Mouse (Mus musculus): ENCODE results near the gene Gm17359. TPM values are rescaled to one million over a fixed set of nuclear protein-coding genes. Genes with fewer than 3 reads are reported as not detected.

Gm17359 gene
- total RNA-seq, 1 experiment: not detected

DNA sequence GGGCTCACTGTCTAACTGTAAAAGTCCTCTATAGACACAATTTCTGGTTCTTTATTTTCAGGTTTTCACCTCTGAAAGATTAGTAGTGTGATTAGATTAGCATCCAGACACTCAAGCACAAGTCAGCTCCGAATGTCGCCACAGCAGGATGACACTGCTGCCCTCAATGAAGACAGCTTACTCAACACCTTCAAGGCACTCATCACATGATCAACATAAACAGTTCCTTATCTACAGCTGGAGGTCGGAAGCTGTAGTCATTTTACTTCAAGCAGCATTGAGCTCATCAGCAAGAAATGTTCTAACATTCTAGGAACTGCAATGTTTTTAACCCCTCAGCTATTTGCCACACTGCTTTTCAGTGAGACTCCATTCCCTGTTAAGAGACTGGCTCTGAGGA is 155.2 kb downstream of the Gm17359 start:
- TF ChIP-seq ZC3H11A (IDR thresholded peaks at IDR 0.05; ENCODE audit: borderline replicate concordance, low read depth, low read length): no peak
- TF ChIP-seq ZNF384 (IDR thresholded peaks at IDR 0.05; ENCODE audit: low read depth, low read length): no peak
- TF ChIP-seq MAFK (IDR thresholded peaks at IDR 0.05; ENCODE audit: insufficient read depth, low read depth, low read length): no peak
- no peak for TF ChIP-seq CHD2 (IDR thresholded peaks at IDR 0.05; ENCODE audit: low read depth, low read length)
- TF ChIP-seq HCFC1 (IDR thresholded peaks at IDR 0.05; ENCODE audit: borderline replicate concordance, insufficient read depth, low read length): no peak
- in situ Hi-C loops (cut with MboI; ENCODE audit: low sequenced_read_pairs in 2 of 2, unreplicated experiment in 2 of 2): no loop called here
- Histone ChIP-seq H3K27ac (ENCODE audit: insufficient read depth, low read depth, low read length, poor library complexity, severe bottlenecking) (no peak overlapping the region), H3K36me3 (ENCODE audit: control insufficient read depth, insufficient read depth, low read length, poor library complexity, severe bottlenecking) (peaks cover 27% of the 10 kb centered on the region; the same call in 1 of the 2 replicates), H3K9ac (ENCODE audit: insufficient read depth, low read depth, low read length, poor library complexity, severe bottlenecking) (no peak overlapping the region), H3K4me3 (ENCODE audit: insufficient read depth in 1 of 2, low read depth in 1 of 2, low read length in 2 of 2, poor library complexity in 1 of 2, severe bottlenecking in 1 of 2) (no peak overlapping the region), H3K4me1 (ENCODE audit: control insufficient read depth in 2 of 2, insufficient read depth in 2 of 2, low read length in 2 of 2, poor library complexity in 1 of 2) (no peaks in the 10 kb centered on the region), H3K9me3 (ENCODE audit: control insufficient read depth, insufficient read depth, low read depth, low read length) (no peaks in the 10 kb centered on the region)
- no peak for DNase-seq (ENCODE audit: low read depth, low spot score)

DNA sequence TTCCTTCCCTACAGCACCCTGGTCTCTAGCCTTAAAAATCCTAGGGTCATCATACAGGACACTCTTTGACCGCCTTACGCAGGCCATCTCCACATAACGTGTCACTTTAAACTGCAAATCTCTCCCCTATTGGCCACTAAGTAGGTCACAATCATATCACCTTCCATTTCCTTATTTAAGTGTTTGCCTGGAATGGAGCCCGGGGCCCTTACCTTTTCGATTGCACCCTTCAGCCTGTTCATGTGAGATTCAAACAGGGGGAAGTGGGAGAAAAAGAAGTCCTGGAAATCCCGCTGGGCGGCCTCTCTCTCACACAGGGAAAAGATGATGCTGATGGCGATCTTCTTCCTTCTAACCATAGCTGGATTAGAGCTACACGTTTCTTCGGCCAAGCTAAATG is 156.6 kb downstream of the Gm17359 start:
- no peak for DNase-seq (ENCODE audit: low read depth, low spot score)

DNA sequence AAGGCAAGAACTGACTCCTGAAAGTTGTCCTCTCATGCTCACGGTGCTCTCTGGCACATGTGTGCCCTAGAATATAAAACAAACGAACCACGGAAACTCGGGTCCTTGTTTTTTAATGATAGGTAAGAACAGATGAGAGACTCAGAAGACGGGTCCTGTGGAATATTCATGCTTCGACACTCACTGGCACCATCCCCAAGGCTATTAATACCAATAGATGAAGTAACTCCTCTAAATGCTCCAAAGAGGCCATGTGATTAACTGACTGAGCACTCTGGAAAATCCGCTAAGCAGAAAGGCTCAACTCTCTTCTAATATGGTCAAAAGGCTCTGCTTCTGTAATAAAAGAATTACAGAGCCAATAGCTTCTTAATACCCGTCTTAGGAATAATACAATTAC is 157.6 kb downstream of the Gm17359 start:
- H3K9ac ChIP-seq (ENCODE audit: insufficient read depth, low read depth, low read length, poor library complexity, severe bottlenecking): no peak overlapping the region
- H3K36me3 ChIP-seq (ENCODE audit: control insufficient read depth, insufficient read depth, low read length, poor library complexity, severe bottlenecking): peaks cover 16% of the 10 kb centered on the region; the same call in 1 of the 2 replicates
- no peak for DNase-seq (ENCODE audit: low read depth, low spot score)
- H3K9me3 ChIP-seq (ENCODE audit: control insufficient read depth, insufficient read depth, low read depth, low read length): no peaks in the 10 kb centered on the region
- in situ Hi-C loops (cut with MboI; ENCODE audit: low sequenced_read_pairs in 2 of 2, unreplicated experiment in 2 of 2): no loop called here
- H3K4me1 ChIP-seq (ENCODE audit: control insufficient read depth in 2 of 2, insufficient read depth in 2 of 2, low read length in 2 of 2, poor library complexity in 1 of 2): no peaks in the 10 kb centered on the region
- H3K4me3 ChIP-seq (ENCODE audit: insufficient read depth in 1 of 2, low read depth in 1 of 2, low read length in 2 of 2, poor library complexity in 1 of 2, severe bottlenecking in 1 of 2): no peak overlapping the region
- no peak overlapping the region for H3K27ac ChIP-seq (ENCODE audit: insufficient read depth, low read depth, low read length, poor library complexity, severe bottlenecking)
- TF ChIP-seq CHD2 (IDR thresholded peaks at IDR 0.05; ENCODE audit: low read depth, low read length): no peak
- no peak for TF ChIP-seq HCFC1 (IDR thresholded peaks at IDR 0.05; ENCODE audit: borderline replicate concordance, insufficient read depth, low read length)
- TF ChIP-seq ZNF384 (IDR thresholded peaks at IDR 0.05; ENCODE audit: low read depth, low read length): no peak
- TF ChIP-seq ZC3H11A (IDR thresholded peaks at IDR 0.05; ENCODE audit: borderline replicate concordance, low read depth, low read length): no peak
- no peak for TF ChIP-seq MAFK (IDR thresholded peaks at IDR 0.05; ENCODE audit: insufficient read depth, low read depth, low read length)

More for the DNA sequence above, 156.6 kb downstream of the Gm17359 start:
- Histone ChIP-seq H3K9me3 (ENCODE audit: control insufficient read depth, insufficient read depth, low read depth, low read length) (no peaks in the 10 kb centered on the region), H3K4me3 (ENCODE audit: insufficient read depth in 1 of 2, low read depth in 1 of 2, low read length in 2 of 2, poor library complexity in 1 of 2, severe bottlenecking in 1 of 2) (no peak overlapping the region), H3K9ac (ENCODE audit: insufficient read depth, low read depth, low read length, poor library complexity, severe bottlenecking) (no peak overlapping the region), H3K4me1 (ENCODE audit: control insufficient read depth in 2 of 2, insufficient read depth in 2 of 2, low read length in 2 of 2, poor library complexity in 1 of 2) (no peaks in the 10 kb centered on the region), H3K27ac (ENCODE audit: insufficient read depth, low read depth, low read length, poor library complexity, severe bottlenecking) (no peak overlapping the region), H3K36me3 (ENCODE audit: control insufficient read depth, insufficient read depth, low read length, poor library complexity, severe bottlenecking) (peaks cover 23% of the 10 kb centered on the region; the same call in 1 of the 2 replicates)
- TF ChIP-seq HCFC1 (IDR thresholded peaks at IDR 0.05; ENCODE audit: borderline replicate concordance, insufficient read depth, low read length) (no peak), MAFK (IDR thresholded peaks at IDR 0.05; ENCODE audit: insufficient read depth, low read depth, low read length) (no peak), CHD2 (IDR thresholded peaks at IDR 0.05; ENCODE audit: low read depth, low read length) (no peak), ZC3H11A (IDR thresholded peaks at IDR 0.05; ENCODE audit: borderline replicate concordance, low read depth, low read length) (no peak)
- in situ Hi-C loops (cut with MboI; ENCODE audit: low sequenced_read_pairs in 2 of 2, unreplicated experiment in 2 of 2): no loop called here

DNA sequence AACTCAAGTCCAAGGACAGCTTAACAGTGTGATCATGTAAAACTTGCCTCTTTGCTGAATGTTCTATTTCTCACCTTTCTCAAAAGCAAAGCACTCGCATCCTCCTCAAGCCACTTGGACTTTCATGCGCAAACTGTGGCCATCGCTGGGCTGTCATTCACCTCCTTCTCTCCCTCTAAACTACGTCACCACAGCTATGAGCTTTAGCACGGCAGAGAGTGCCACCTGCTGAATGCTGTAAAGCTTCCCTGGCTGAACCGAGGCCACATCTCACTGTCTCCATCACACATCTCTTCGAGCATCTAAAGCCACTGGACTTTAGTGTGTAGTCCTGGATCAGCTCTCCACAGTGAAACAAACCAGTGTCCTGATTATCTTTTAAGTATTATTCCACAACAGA is 158.7 kb downstream of the Gm17359 start:
- no peaks in the 10 kb centered on the region for H3K4me1 ChIP-seq (ENCODE audit: control insufficient read depth in 2 of 2, insufficient read depth in 2 of 2, low read length in 2 of 2, poor library complexity in 1 of 2)
- DNase-seq (ENCODE audit: low read depth, low spot score): no peak
- H3K36me3 ChIP-seq (ENCODE audit: control insufficient read depth, insufficient read depth, low read length, poor library complexity, severe bottlenecking): peaks cover 16% of the 10 kb centered on the region; the same call in 1 of the 2 replicates
- no peak overlapping the region for H3K9ac ChIP-seq (ENCODE audit: insufficient read depth, low read depth, low read length, poor library complexity, severe bottlenecking)
- H3K9me3 ChIP-seq (ENCODE audit: control insufficient read depth, insufficient read depth, low read depth, low read length): no peaks in the 10 kb centered on the region
- in situ Hi-C loops (cut with MboI; ENCODE audit: low sequenced_read_pairs in 2 of 2, unreplicated experiment in 2 of 2): no loop called here
- no peak overlapping the region for H3K27ac ChIP-seq (ENCODE audit: insufficient read depth, low read depth, low read length, poor library complexity, severe bottlenecking)
- TF ChIP-seq MAFK (IDR thresholded peaks at IDR 0.05; ENCODE audit: insufficient read depth, low read depth, low read length): no peak
- TF ChIP-seq CHD2 (IDR thresholded peaks at IDR 0.05; ENCODE audit: low read depth, low read length): no peak
- no peak for TF ChIP-seq ZNF384 (IDR thresholded peaks at IDR 0.05; ENCODE audit: low read depth, low read length)
- TF ChIP-seq ZC3H11A (IDR thresholded peaks at IDR 0.05; ENCODE audit: borderline replicate concordance, low read depth, low read length): no peak
- no peak for TF ChIP-seq HCFC1 (IDR thresholded peaks at IDR 0.05; ENCODE audit: borderline replicate concordance, insufficient read depth, low read length)
- H3K4me3 ChIP-seq (ENCODE audit: insufficient read depth in 1 of 2, low read depth in 1 of 2, low read length in 2 of 2, poor library complexity in 1 of 2, severe bottlenecking in 1 of 2): no peak overlapping the region

DNA sequence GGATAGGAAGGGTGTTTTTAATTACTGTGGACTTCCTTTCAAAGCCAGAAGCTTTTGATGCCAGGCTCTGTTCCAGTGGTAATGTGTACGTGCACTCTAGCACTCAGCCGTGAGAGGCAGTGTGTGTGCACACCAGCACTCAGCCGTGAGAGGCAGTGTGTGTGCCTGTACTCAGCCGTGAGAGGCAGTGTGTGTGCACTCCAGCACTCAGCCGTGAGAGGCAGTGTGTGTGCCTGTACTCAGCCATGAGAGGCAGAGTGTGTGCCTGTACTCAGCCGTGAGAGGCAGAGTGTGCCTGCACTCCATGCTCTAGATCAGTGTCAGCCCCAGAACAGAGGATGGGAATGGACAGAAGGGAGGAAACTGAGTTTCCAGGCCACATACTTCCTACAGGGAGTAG is 160.2 kb downstream of the Gm17359 start:
- no peak for TF ChIP-seq MAFK (IDR thresholded peaks at IDR 0.05; ENCODE audit: insufficient read depth, low read depth, low read length)
- TF ChIP-seq CHD2 (IDR thresholded peaks at IDR 0.05; ENCODE audit: low read depth, low read length): no peak
- TF ChIP-seq HCFC1 (IDR thresholded peaks at IDR 0.05; ENCODE audit: borderline replicate concordance, insufficient read depth, low read length): no peak
- TF ChIP-seq ZC3H11A (IDR thresholded peaks at IDR 0.05; ENCODE audit: borderline replicate concordance, low read depth, low read length): no peak
- no peak for TF ChIP-seq ZNF384 (IDR thresholded peaks at IDR 0.05; ENCODE audit: low read depth, low read length)
- Histone ChIP-seq H3K9me3 (ENCODE audit: control insufficient read depth, insufficient read depth, low read depth, low read length) (no peaks in the 10 kb centered on the region), H3K9ac (ENCODE audit: insufficient read depth, low read depth, low read length, poor library complexity, severe bottlenecking) (no peak overlapping the region), H3K4me1 (ENCODE audit: control insufficient read depth in 2 of 2, insufficient read depth in 2 of 2, low read length in 2 of 2, poor library complexity in 1 of 2) (no peaks in the 10 kb centered on the region), H3K4me3 (ENCODE audit: insufficient read depth in 1 of 2, low read depth in 1 of 2, low read length in 2 of 2, poor library complexity in 1 of 2, severe bottlenecking in 1 of 2) (no peak overlapping the region), H3K36me3 (ENCODE audit: control insufficient read depth, insufficient read depth, low read length, poor library complexity, severe bottlenecking) (peaks cover 16% of the 10 kb centered on the region; the same call in 1 of the 2 replicates), H3K27ac (ENCODE audit: insufficient read depth, low read depth, low read length, poor library complexity, severe bottlenecking) (no peak overlapping the region)
- no peak for DNase-seq (ENCODE audit: low read depth, low spot score)
- in situ Hi-C loops (cut with MboI; ENCODE audit: low sequenced_read_pairs in 2 of 2, unreplicated experiment in 2 of 2): no loop called here
